Mouse (Mus musculus): ENCODE measurements around the gene Spaca4. TPM values are rescaled to one million over a fixed set of nuclear protein-coding genes. Genes with fewer than 3 reads are reported as not detected.

The Spaca4 gene
- total and polyA plus RNA-seq, 2 experiments from 2014 or later, result not detected

DNA sequence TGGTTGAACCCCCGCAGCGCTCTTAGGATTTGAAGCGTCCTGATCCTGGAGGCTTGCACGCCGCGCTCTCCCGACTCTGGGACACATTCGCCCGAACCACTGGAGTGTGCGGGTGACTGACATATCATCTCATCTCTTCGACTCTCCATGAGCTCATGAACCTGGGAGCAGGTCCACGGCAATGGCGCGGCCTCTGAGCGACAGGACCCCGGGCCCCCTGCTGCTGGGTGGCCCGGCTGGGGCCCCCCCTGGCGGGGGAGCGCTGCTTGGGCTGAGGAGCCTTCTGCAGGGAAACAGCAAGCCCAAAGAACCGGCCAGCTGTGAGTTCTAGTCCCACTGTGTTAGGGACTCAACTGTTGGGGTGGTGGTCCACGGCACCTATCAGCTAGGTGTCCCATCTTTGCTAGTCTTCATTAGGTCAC, 20.2 kb downstream of the Spaca4 start:
- peak overlapping the region; percentile 90 for H3K4me2 ChIP-seq (ENCODE audit: low read depth, low read length)
- peak overlapping the region; percentile 82 for H3K27ac ChIP-seq
- ATAC-seq (no peak), DNase-seq (ENCODE audit: low spot score) (no peak)
- H3K9ac ChIP-seq (replicated peaks; ENCODE audit: low read length), result peak overlapping the region; percentile 63
- H3K4me3 ChIP-seq (ENCODE audit: low read length), result peak overlapping the region; percentile 49
- peaks cover under 1% of the 10 kb centered on the region; the same call in 1 of the 2 replicates for H3K36me3 ChIP-seq (ENCODE audit: insufficient read depth, low read length)
- no peak for TF ChIP-seq CTCF (IDR thresholded peaks at IDR 0.05; ENCODE audit: low read depth)
- no peaks in the 10 kb centered on the region for H3K9me3 ChIP-seq (ENCODE audit: low read length)
- no peaks in the 10 kb centered on the region for H3K27me3 ChIP-seq (ENCODE audit: insufficient read depth, low read length)
- WGBS, result under 1% methylated on average over 21 of the region's 21 CpGs
- H3K4me1 ChIP-seq (ENCODE audit: insufficient read depth, low read length), result peaks cover 48% of the 10 kb centered on the region

DNA sequence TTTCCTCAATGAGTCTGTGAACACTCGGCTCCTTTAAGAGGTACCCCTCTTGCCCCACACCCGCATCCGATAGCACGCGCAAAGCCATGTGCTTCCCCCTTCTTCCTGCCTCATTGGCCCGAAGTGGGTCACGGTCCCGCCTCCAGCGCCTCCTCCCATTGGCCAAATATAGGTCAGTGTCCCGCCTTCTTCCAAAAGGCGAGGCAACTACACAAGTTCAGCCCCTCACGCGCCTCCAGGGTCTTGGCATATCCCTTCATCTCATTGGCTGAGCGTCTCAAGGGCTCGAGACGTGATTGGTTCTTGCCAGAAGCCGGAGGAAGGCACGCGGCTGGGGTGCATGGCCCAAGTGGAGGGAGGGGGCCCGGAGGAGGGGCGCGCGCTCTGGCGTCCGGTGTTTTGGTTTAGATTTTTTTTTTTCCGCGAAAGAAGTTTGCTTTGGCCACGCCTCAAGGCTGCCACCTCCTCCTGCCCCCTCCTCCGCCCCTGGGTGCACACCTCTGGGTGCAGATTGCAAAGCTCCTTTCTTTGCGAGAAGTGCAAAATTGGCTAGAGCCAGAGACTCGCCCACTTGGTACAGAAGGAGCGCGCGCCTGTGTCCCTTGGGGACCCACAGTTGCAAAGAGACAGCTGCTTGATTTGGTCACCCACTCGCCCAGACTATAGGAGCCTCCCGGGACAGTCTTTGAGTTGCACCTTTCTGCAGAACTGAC, 20.7 kb downstream of the Spaca4 start, which contains the start of gene Dbp:
TSS of gene Dbp (plus strand) at position 359 of the 713 bp plus-strand sequence.
- peak; percentile 99 for DNase-seq (ENCODE audit: low spot score)
- ATAC-seq, result peak; percentile 87
- no peaks in the 10 kb centered on the region for H3K27me3 ChIP-seq (ENCODE audit: insufficient read depth, low read length)
- under 1% methylated on average over 36 of the region's 36 CpGs for WGBS
- H3K36me3 ChIP-seq (ENCODE audit: insufficient read depth, low read length), result no peaks in the 10 kb centered on the region
- peak within 1 kb of the TSS; percentile 49 for H3K4me3 ChIP-seq (ENCODE audit: low read length)
- H3K9me3 ChIP-seq (ENCODE audit: low read length), result no peaks in the 10 kb centered on the region
- peak within 1 kb of the TSS; percentile 63 for H3K9ac ChIP-seq (replicated peaks; ENCODE audit: low read length)
- peak within 1 kb of the TSS; percentile 90 for H3K4me2 ChIP-seq (ENCODE audit: low read depth, low read length)
- TF ChIP-seq CTCF (IDR thresholded peaks at IDR 0.05; ENCODE audit: low read depth), result no peak
- H3K4me1 ChIP-seq (ENCODE audit: insufficient read depth, low read length), result peaks cover 52% of the 10 kb centered on the region
- H3K27ac ChIP-seq, result peak within 1 kb of the TSS; percentile 93

DNA sequence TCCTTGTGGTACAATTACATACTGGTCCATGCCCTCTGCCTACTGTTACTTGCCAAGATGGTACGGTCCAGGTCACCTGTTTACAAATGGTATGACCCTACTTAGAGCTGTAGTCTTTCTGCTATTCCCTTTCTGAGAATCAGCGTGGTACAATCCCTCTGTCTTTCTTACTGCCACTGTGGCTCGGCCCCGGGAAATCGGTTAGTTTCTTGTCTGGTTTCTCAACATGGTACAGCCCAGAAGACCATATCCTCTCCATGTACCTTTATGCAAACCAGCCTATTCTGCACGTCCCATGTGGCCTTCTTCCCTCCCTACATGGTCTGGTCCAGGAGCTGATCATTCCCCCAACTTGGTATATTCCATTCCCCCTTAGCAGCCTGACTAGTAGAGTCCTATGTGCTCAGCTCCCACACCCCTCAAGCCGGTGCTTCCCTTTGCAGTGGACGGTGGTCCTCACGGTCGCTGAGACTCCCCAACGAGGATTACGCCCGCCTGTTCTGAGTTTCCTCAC, 21.5 kb downstream of the Spaca4 start:
- no peak for TF ChIP-seq CTCF (IDR thresholded peaks at IDR 0.05; ENCODE audit: low read depth)
- H3K9ac ChIP-seq (replicated peaks; ENCODE audit: low read length), result peak overlapping the region; percentile 55
- H3K36me3 ChIP-seq (ENCODE audit: insufficient read depth, low read length), result no peaks in the 10 kb centered on the region
- no peaks in the 10 kb centered on the region for H3K9me3 ChIP-seq (ENCODE audit: low read length)
- H3K4me3 ChIP-seq (ENCODE audit: low read length), result peak overlapping the region; percentile 49
- peak overlapping the region; percentile 90 for H3K4me2 ChIP-seq (ENCODE audit: low read depth, low read length)
- no peaks in the 10 kb centered on the region for H3K27me3 ChIP-seq (ENCODE audit: insufficient read depth, low read length)
- peak overlapping the region; percentile 93 for H3K27ac ChIP-seq
- DNase-seq (ENCODE audit: low spot score) (peak; percentile 92), ATAC-seq (peak; percentile 76)
- H3K4me1 ChIP-seq (ENCODE audit: insufficient read depth, low read length), result peaks cover 45% of the 10 kb centered on the region
- under 1% methylated on average over 13 of the region's 13 CpGs for WGBS

DNA sequence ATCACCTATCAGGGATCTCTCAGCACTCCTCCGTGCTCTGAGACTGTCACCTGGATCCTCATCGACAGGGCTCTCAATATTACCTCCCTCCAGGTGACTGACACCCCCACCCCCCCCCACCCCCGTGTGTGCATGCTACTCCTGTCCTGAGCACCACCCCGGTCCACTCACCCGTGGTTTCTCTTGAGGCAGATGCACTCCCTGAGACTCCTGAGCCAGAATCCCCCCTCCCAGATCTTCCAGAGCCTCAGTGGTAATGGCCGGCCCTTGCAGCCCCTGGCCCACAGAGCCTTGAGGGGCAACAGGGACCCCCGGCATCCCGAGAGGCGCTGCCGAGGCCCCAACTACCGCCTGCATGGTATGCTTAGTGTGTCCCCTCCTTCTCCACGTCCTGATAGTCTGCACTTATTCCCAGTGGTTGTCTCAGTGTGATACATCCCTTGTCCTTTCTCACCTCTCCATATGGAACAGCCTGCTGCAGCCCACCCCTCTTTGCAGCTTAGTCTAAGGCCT, 22.0 kb downstream of the Spaca4 start:
- no peak for TF ChIP-seq CTCF (IDR thresholded peaks at IDR 0.05; ENCODE audit: low read depth)
- DNase-seq (ENCODE audit: low spot score) (no peak), ATAC-seq (no peak)
- Histone ChIP-seq H3K36me3 (ENCODE audit: insufficient read depth, low read length) (no peaks in the 10 kb centered on the region), H3K4me3 (ENCODE audit: low read length) (peak overlapping the region; percentile 49), H3K27ac (peak overlapping the region; percentile 93), H3K4me2 (ENCODE audit: low read depth, low read length) (peak overlapping the region; percentile 90), H3K4me1 (ENCODE audit: insufficient read depth, low read length) (peaks cover 39% of the 10 kb centered on the region), H3K9ac (replicated peaks; ENCODE audit: low read length) (peak overlapping the region; percentile 55), H3K9me3 (ENCODE audit: low read length) (no peaks in the 10 kb centered on the region), H3K27me3 (ENCODE audit: insufficient read depth, low read length) (no peaks in the 10 kb centered on the region)
- WGBS, result 41% methylated on average over 12 of the region's 12 CpGs

DNA sequence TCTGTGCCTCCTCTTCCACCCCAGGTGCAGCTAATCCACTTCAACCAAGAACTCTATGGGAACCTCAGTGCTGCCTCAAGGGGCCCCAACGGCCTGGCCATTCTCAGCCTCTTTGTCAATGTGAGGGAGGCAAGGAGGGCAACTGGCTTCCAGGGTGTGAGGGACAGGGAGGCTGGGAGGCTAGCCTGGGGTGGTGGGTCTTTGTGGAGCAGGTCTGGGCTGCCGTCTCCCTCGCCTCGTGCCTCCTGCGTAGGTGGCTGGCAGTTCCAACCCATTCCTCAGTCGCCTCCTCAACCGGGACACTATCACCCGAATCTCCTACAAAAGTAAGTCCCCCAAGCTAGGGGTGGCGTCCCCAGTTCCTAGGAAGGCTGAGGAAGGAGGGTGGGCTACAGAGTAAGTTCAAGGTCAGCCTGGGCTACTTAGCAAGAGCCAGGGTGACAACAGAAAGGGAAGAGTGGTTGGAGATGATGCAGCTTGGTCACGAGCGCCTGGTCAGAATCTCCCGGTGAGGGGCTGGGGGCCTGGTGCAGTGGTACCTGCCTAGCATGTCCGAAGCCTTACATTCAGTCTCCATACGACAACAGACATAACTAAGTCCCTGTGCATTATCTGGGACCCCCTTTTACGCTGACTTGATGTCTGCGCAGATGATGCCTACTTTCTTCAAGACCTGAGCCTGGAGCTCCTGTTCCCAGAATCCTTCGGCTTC, 22.6 kb downstream of the Spaca4 start:
- WGBS, result 89% methylated on average over 17 of the region's 17 CpGs
- DNase-seq (ENCODE audit: low spot score) (no peak), ATAC-seq (no peak)
- no peak for TF ChIP-seq CTCF (IDR thresholded peaks at IDR 0.05; ENCODE audit: low read depth)
- Histone ChIP-seq H3K4me2 (ENCODE audit: low read depth, low read length) (peak overlapping the region; percentile 90), H3K9ac (replicated peaks; ENCODE audit: low read length) (peak overlapping the region; percentile 55; the same call in 1 of the 2 replicates), H3K27me3 (ENCODE audit: insufficient read depth, low read length) (no peaks in the 10 kb centered on the region), H3K9me3 (ENCODE audit: low read length) (no peaks in the 10 kb centered on the region), H3K4me3 (ENCODE audit: low read length) (no peak overlapping the region; the same call in 1 of the 2 replicates), H3K27ac (peak overlapping the region; percentile 93; the same call in 1 of the 2 replicates), H3K36me3 (ENCODE audit: insufficient read depth, low read length) (no peaks in the 10 kb centered on the region), H3K4me1 (ENCODE audit: insufficient read depth, low read length) (peaks cover 33% of the 10 kb centered on the region)

DNA sequence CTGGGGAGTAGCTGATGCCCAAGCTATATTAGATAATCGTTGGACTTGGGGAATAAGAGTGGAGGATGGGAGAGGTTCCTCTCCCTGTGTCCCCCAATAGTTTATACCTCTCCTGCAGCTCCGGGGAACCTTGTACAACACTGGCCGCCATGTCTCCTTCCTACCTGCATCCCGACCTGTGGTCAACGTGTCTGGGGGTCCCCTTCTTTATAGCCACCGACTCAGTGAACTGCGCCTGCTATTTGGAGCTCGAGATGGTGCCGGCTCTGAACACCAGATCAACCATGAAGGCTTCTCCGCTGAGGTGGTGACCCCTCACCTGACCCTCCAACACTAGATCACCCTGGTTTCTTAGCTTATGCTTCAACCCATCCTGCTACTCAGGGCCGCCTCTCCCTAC, 23.3 kb downstream of the Spaca4 start:
- Histone ChIP-seq H3K36me3 (ENCODE audit: insufficient read depth, low read length) (no peaks in the 10 kb centered on the region), H3K4me1 (ENCODE audit: insufficient read depth, low read length) (peaks cover 27% of the 10 kb centered on the region)
- 92% methylated on average over 11 of the region's 11 CpGs for WGBS

More for the DNA sequence above, 23.3 kb downstream of the Spaca4 start:
- Histone ChIP-seq H3K4me2 (ENCODE audit: low read depth, low read length) (no peak overlapping the region), H3K9me3 (ENCODE audit: low read length) (no peaks in the 10 kb centered on the region), H3K27ac (no peak overlapping the region), H3K9ac (replicated peaks; ENCODE audit: low read length) (no peak overlapping the region), H3K27me3 (ENCODE audit: insufficient read depth, low read length) (no peaks in the 10 kb centered on the region), H3K4me3 (ENCODE audit: low read length) (no peak overlapping the region)
- DNase-seq (ENCODE audit: low spot score) (no peak), ATAC-seq (no peak)
- no peak for TF ChIP-seq CTCF (IDR thresholded peaks at IDR 0.05; ENCODE audit: low read depth)
